Mouse (Mus musculus) testis, adult 2 months (tissue): ENCODE measurements around the gene Arcn1.

ENCODE experiments used
- CTCF ChIP-seq: fragments of 200-500 bp; IDR thresholded peaks from 2 replicates; pipeline ENCODE4 v1.5.1; 2012; ENCODE audit warnings: low read depth, mild to moderate bottlenecking, inconsistent platforms, low read length, moderate library complexity; ENCODE audit not compliant: control insufficient read depth, insufficient read depth, insufficient replicate concordance
- POLR2A ChIP-seq: fragments of 200-500 bp; IDR thresholded peaks from 2 replicates; pipeline ENCODE4 v1.6.1; 2012; ENCODE audit warnings: low read depth, mild to moderate bottlenecking, inconsistent platforms, low read length, moderate library complexity; ENCODE audit not compliant: control insufficient read depth

GRCm38 (mm10) chr9:44715705-44716362, 51.8 kb downstream of the Arcn1 start:
- TF ChIP-seq CTCF = no peak
- no peak for TF ChIP-seq POLR2A
